Mouse (Mus musculus): ENCODE measurements around the gene Anapc15-ps. TPM values are rescaled to one million over a fixed set of nuclear protein-coding genes. Genes with fewer than 3 reads are reported as not detected.

The Anapc15-ps gene
- polyA plus RNA-seq, 1 experiment from 2014 or later: not detected

GRCm38 (mm10) chr10:95686041-95686440 is 12.8 kb upstream of the Anapc15-ps start:
- ATAC-seq (replicated peaks): 0 out of 2 replicates have a peak, but pooled peaks have one; percentile 27
- WGBS: 86% methylated on average over 4 of the region's 4 CpGs
- peaks cover 6% of the 10 kb centered on the region; the same call in 1 of the 2 replicates for H3K4me1 ChIP-seq

DNA sequence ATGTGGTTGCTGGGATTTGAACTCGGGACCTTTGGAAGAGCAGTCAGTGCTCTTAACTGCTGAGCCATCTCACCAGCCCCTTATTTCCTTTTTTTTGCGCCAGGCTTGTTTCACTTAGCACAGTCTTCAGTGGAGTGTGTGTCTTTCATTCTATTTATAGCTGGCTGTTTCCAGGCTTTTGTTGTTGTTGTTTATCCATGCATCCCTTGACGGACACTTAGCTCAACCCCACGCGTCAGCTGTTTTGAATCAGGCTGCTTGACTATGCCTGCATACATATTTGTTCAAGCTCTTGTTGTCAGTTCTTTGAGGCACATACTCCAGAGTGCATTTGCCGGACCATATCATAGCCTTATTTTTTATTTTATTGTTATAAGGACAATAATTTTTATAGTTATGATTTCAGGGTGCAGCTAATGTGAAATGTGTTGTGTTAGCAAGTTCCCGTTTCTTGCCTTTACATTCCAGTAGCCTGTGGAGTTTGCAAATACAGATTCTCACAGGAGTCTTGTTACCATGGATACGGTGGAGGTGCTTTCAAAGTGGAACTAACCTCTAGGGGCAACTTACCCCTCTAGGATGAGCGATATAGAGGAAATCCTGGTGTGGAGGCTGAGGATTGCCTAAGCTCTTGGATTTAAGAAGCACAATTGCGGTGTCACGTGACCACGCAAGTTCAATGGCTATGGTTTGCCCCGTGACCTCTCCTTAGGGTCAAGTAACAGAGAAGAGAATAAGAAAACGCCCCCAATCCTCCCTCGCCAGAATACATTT is 11.7 kb upstream of the Anapc15-ps start:
- Histone ChIP-seq H3K4me2 (replicated peaks) (no peak overlapping the region), H3K9me3 (no peaks in the 10 kb centered on the region), H3K36me3 (no peaks in the 10 kb centered on the region), H3K4me3 (no peak overlapping the region), H3K9ac (replicated peaks) (no peak overlapping the region), H3K27ac (replicated peaks) (no peak overlapping the region), H3K27me3 (no peaks in the 10 kb centered on the region), H3K4me1 (peaks cover 6% of the 10 kb centered on the region; the same call in 1 of the 2 replicates)
- WGBS: 27% methylated on average over 15 of the region's 15 CpGs
- peak; percentile 70; the same call in 1 of the 2 replicates for ATAC-seq (replicated peaks)

More at GRCm38 (mm10) chr10:95686041-95686440, 12.8 kb upstream of the Anapc15-ps start:
- Histone ChIP-seq H3K4me2 (replicated peaks) (no peak overlapping the region), H3K9ac (replicated peaks) (no peak overlapping the region), H3K4me3 (no peak overlapping the region), H3K27ac (replicated peaks) (no peak overlapping the region), H3K9me3 (no peaks in the 10 kb centered on the region), H3K36me3 (no peaks in the 10 kb centered on the region), H3K27me3 (no peaks in the 10 kb centered on the region)

DNA sequence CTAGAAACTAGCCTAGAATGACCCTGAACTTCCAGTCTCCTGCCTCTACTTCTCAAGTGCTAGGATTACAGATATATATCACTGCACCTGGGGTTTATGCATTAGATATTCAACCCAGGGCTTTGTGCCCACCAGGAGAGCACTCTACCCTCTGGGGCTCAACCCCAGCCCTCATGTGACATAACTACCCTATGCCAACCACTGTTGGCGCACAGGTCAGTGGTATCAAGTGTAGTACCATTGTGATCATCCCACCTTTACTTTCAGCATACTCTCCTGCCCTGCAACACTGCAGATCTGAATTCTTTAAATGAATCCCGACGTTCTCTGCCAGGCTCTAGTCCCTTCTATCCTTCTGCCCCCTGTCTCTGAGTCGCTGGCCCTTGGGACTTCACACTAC is 11.0 kb upstream of the Anapc15-ps start:
- H3K9ac ChIP-seq (replicated peaks): no peak overlapping the region
- no peaks in the 10 kb centered on the region for H3K9me3 ChIP-seq
- no peak overlapping the region for H3K4me2 ChIP-seq (replicated peaks)
- ATAC-seq (replicated peaks): no peak
- 97% methylated on average over 4 of the region's 4 CpGs for WGBS
- H3K27me3 ChIP-seq: no peaks in the 10 kb centered on the region
- no peak overlapping the region for H3K4me3 ChIP-seq
- H3K36me3 ChIP-seq: no peaks in the 10 kb centered on the region
- no peak overlapping the region for H3K27ac ChIP-seq (replicated peaks)
- peaks cover 6% of the 10 kb centered on the region; the same call in 1 of the 2 replicates for H3K4me1 ChIP-seq

DNA sequence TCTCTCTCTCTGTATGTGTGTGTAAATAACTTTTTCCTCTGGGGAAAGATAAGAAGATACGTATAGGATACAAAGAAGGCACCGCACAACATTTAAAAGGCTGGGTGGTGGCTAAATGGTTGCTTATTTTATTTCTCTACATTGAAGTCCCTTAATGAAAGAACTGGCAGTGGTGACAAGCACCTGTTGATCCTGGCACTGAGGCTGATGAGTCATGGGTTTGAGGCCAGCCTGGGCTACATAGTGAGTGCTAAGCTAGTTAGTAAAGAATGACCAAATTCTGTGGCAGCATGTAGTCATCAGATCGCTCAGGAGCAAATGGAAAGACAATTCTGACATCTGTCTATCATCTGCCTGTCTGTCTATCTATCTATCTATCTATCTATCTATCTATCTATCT is 10.5 kb upstream of the Anapc15-ps start:
- no peaks in the 10 kb centered on the region for H3K9me3 ChIP-seq
- no peaks in the 10 kb centered on the region for H3K36me3 ChIP-seq
- H3K4me2 ChIP-seq (replicated peaks): no peak overlapping the region
- H3K4me1 ChIP-seq: peaks cover 6% of the 10 kb centered on the region; the same call in 1 of the 2 replicates
- ATAC-seq (replicated peaks): no peak
- no peak overlapping the region for H3K9ac ChIP-seq (replicated peaks)
- H3K27ac ChIP-seq (replicated peaks): no peak overlapping the region
- WGBS: 99% methylated on average over 3 of the region's 3 CpGs
- H3K4me3 ChIP-seq: no peak overlapping the region
- H3K27me3 ChIP-seq: no peaks in the 10 kb centered on the region

DNA sequence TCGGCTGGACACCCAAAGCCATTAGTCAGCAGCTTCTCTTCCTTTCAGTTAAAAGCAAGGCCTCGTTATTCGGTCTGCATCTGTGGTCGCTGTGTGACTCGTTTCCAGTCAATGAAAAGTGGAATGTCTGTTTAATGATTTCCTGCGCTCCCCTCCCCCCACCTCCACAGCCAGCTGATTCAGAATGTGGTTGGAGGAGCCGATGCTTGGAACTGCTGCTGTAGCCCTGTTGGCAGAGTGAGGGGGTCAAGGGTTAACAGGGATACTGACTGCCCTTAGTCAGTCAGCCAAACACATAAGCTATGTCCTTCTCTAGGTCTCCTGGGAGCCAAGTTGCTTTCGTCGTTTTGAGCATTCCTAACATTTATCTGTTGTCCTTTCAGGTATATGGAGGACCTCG is 9.7 kb upstream of the Anapc15-ps start:
- WGBS: 71% methylated on average over 10 of the region's 10 CpGs
- no peak for ATAC-seq (replicated peaks)
- Histone ChIP-seq H3K4me1 (peaks cover 6% of the 10 kb centered on the region; the same call in 1 of the 2 replicates), H3K4me2 (replicated peaks) (no peak overlapping the region), H3K9me3 (no peaks in the 10 kb centered on the region), H3K36me3 (no peaks in the 10 kb centered on the region), H3K27me3 (no peaks in the 10 kb centered on the region), H3K27ac (replicated peaks) (no peak overlapping the region), H3K4me3 (no peak overlapping the region), H3K9ac (replicated peaks) (no peak overlapping the region)

- no peak overlapping the region for H3K9ac ChIP-seq (replicated peaks)
- no peak for ATAC-seq (replicated peaks)
- H3K4me1 ChIP-seq: peaks cover 6% of the 10 kb centered on the region; the same call in 1 of the 2 replicates
- H3K4me3 ChIP-seq: no peak overlapping the region
- no peaks in the 10 kb centered on the region for H3K9me3 ChIP-seq
- 91% methylated on average over 9 of the region's 9 CpGs for WGBS
- no peak overlapping the region for H3K27ac ChIP-seq (replicated peaks)
- H3K4me2 ChIP-seq (replicated peaks): no peak overlapping the region
- H3K27me3 ChIP-seq: no peaks in the 10 kb centered on the region
- no peaks in the 10 kb centered on the region for H3K36me3 ChIP-seq
Measured at GRCm38 (mm10) chr10:95682091-95682740, 9.0 kb upstream of the Anapc15-ps start.

DNA sequence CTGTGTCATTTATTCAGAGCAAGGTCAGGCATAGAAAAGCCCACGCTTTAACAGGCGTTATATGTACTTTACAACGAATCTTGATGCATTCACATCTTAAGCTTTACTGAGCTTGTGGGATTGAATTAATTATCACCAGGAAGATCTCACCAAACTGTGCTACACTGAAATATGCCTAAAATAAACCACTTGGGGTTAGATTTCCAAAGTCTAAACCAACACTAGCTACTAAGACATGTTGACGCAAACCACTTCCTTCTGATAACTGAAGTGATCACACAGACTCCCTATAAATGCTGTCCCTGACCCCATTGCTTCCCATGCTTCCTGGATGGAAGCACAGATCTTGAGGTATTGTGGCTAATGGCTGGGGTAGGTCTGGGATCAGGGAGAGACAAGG is 8.2 kb upstream of the Anapc15-ps start:
- ATAC-seq (replicated peaks): no peak
- 86% methylated on average over 4 of the region's 4 CpGs for WGBS
- peaks cover 9% of the 10 kb centered on the region; the same call in 1 of the 2 replicates for H3K4me1 ChIP-seq
- H3K9me3 ChIP-seq: no peaks in the 10 kb centered on the region
- no peaks in the 10 kb centered on the region for H3K36me3 ChIP-seq
- H3K9ac ChIP-seq (replicated peaks): no peak overlapping the region
- 0 out of 2 replicates have a peak overlapping the region, but pooled peaks have one; percentile 9 for H3K4me3 ChIP-seq
- H3K4me2 ChIP-seq (replicated peaks): no peak overlapping the region
- H3K27me3 ChIP-seq: no peaks in the 10 kb centered on the region
- H3K27ac ChIP-seq (replicated peaks): no peak overlapping the region

- 61% methylated on average over 7 of the region's 7 CpGs for WGBS
- no peaks in the 10 kb centered on the region for H3K27me3 ChIP-seq
- H3K9ac ChIP-seq (replicated peaks): no peak overlapping the region
- ATAC-seq (replicated peaks): peak; percentile 58; the same call in 1 of the 2 replicates
- no peaks in the 10 kb centered on the region for H3K9me3 ChIP-seq
- no peak overlapping the region for H3K27ac ChIP-seq (replicated peaks)
- peaks cover 9% of the 10 kb centered on the region; the same call in 1 of the 2 replicates for H3K4me1 ChIP-seq
- H3K36me3 ChIP-seq: no peaks in the 10 kb centered on the region
- peak overlapping the region; percentile 25 for H3K4me2 ChIP-seq (replicated peaks)
- H3K4me3 ChIP-seq: peak overlapping the region; percentile 14
Measured at GRCm38 (mm10) chr10:95681058-95681440, 7.8 kb upstream of the Anapc15-ps start.

DNA sequence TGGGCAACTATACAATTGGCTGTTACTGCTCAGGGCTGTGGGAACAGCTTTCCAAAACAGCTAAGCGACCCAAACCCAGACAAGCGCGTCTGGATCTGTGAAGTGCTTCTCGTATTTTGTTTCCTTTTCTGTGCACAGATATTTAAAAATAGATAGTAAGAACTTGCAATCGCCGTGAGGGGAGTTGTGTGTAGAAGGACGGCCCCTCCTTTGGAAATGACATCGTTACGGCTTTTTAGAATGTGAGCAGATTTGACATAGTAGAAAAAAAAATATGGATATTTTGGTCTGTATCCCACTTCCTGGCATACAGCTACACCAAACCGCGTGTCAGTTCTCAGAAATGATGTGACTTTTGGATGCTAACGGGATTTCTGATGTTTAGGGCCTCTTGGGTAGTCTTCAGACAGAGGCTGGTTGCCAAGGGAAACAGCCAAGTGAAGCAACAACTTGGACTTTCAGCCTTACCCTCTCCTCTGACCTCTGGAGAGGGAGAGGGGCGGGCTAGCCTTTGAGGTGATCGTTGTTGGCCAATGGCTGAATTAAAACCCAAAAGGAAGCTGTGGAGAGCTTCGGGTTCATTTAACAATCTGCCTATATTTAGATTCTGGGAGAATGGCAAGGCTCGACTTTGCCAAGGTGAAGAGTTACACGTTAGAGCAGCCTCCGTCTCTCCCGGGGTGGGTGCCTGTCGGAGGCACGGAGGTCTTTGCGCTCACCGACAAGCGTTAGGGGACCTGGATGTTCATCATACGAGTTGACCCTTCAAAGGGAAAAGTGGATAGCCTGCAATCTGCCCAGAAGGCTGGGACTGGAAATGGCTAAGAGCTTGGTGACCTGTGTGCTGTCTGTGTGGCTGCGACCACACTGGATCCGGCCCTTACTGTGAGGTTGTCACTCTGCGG is 7.2 kb upstream of the Anapc15-ps start:
- Histone ChIP-seq H3K4me3 (peak overlapping the region; percentile 14), H3K36me3 (no peaks in the 10 kb centered on the region), H3K27ac (replicated peaks) (no peak overlapping the region), H3K27me3 (no peaks in the 10 kb centered on the region), H3K4me1 (peaks cover 9% of the 10 kb centered on the region; the same call in 1 of the 2 replicates), H3K4me2 (replicated peaks) (peak overlapping the region; percentile 25), H3K9me3 (no peaks in the 10 kb centered on the region), H3K9ac (replicated peaks) (no peak overlapping the region)
- WGBS: 54% methylated on average over 28 of the region's 28 CpGs
- no peak for ATAC-seq (replicated peaks)

GRCm38 (mm10) chr10:95679131-95679530 is 5.9 kb upstream of the Anapc15-ps start:
- 89% methylated on average over 5 of the region's 5 CpGs for WGBS
- ATAC-seq (replicated peaks): no peak
- H3K27me3 ChIP-seq: no peaks in the 10 kb centered on the region

DNA sequence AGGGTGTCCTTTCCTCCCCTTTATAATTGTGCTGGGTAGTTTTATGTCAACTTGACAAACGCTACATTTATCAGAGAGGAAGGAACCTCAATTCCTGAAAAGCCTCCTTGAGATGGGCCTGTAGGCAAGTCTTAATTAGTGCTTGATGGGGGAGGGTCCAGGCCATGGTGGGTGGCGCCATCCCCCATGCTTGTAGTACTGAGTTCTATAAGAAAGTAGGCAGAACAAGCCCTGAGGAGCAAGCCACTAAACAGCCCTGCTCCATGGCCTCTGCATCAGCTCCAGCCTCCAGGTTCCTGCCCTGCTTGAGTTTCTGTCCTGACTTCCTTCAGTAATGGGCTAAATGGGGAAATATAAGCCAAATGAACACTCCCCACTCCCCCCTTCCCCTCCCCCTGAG is 5.4 kb upstream of the Anapc15-ps start:
- Histone ChIP-seq H3K27me3 (no peaks in the 10 kb centered on the region), H3K9me3 (no peaks in the 10 kb centered on the region), H3K4me2 (replicated peaks) (no peak overlapping the region), H3K27ac (replicated peaks) (no peak overlapping the region), H3K36me3 (no peaks in the 10 kb centered on the region), H3K4me1 (0 out of 2 replicates have a peak, but pooled peaks cover 3% of the 10 kb centered on the region), H3K9ac (replicated peaks) (no peak overlapping the region), H3K4me3 (no peak overlapping the region)
- ATAC-seq (replicated peaks): no peak
- WGBS: 82% methylated on average over 2 of the region's 2 CpGs

More at GRCm38 (mm10) chr10:95679131-95679530, 5.9 kb upstream of the Anapc15-ps start:
- Histone ChIP-seq H3K27ac (replicated peaks) (no peak overlapping the region), H3K9ac (replicated peaks) (no peak overlapping the region), H3K9me3 (no peaks in the 10 kb centered on the region), H3K4me1 (0 out of 2 replicates have a peak, but pooled peaks cover 3% of the 10 kb centered on the region), H3K4me3 (no peak overlapping the region), H3K4me2 (replicated peaks) (no peak overlapping the region), H3K36me3 (no peaks in the 10 kb centered on the region)

Measured in forebrain, embryonic 15.5 days (tissue).